In the genomic region with DNA sequence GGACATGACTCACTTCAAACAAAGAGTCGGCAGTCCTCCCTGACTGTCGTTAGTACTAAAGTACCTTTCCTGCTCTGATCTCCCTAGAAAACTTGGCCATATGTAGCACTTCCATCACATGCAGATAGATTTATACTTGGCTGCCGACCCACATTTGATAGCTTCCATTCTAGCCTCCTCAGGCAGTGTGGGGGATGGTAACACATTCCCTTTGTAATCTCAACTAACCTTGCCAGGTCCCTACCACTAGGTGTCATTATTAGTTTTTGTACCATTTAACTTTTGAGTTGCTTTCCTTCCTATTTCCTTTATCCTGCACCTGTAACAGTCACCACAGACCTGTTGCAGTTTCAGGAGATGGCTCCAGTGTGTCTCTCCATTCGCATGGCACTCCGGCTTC, we compare ENCODE assay signal across 15 mouse cellular contexts. TPM values are rescaled to one million over a fixed set of nuclear protein-coding genes. Genes with fewer than 3 reads are reported as not detected.
DNase-seq lines count a peak whose midpoint lies in the region; ATAC-seq and TF ChIP-seq lines count a peak whose summit lies in the region.
"Had no signal": no experiment of that assay in that cellular context is flagged by ENCODE, and none has a peak within 500 bp of the region (broad histone marks: within the 10 kb centered on the region; RNA-seq: fewer than 3 reads in every experiment).

No protein-coding gene starts in this region.

- POLR2A ChIA-PET in Patski (lab: Charles Lee), result no interaction called here

- TF ChIP-seq POLR2A in lung, adult 2 months (IDR thresholded peaks at IDR 0.05; ENCODE audit: borderline replicate concordance, extremely low read depth, low read depth, low read length), result no peak
- no peak for TF ChIP-seq POLR2A in small intestine, adult 2 months (IDR thresholded peaks at IDR 0.05; ENCODE audit: low read depth, low read length)

- H3K27ac ChIP-seq in heart, embryonic 12.5 days (ENCODE audit: poor library complexity, severe bottlenecking), result no peak overlapping the region
- H3K27ac ChIP-seq in small intestine, adult 2 months (ENCODE audit: insufficient read depth, low read depth, low read length), result peak overlapping the region; percentile 42; the same call in 1 of the 2 replicates
- H3K27ac ChIP-seq: hindbrain, embryonic 10.5 days; limb, embryonic 13.5 days; midbrain, embryonic 12.5 days had no signal

- peaks cover 34% of the 10 kb centered on the region for H3K36me3 ChIP-seq in heart, embryonic 12.5 days
- H3K36me3 ChIP-seq in small intestine, adult 2 months (ENCODE audit: control insufficient read depth, insufficient read depth, low read length), result peaks cover 40% of the 10 kb centered on the region

- in situ Hi-C loops in Patski (cut with MboI; ENCODE audit: low pct_unique_long_range_greater_than_20kb), result no loop called here

- DNase-seq in heart, postnatal 10 days, result peak; percentile 10 to 11
- peak; percentile 11 for DNase-seq in lung, postnatal 25 days (ENCODE audit: low spot score)
- no peak for DNase-seq in lung, adult 2 months
- DNase-seq in Patski (ENCODE audit: low read depth, low spot score), result no peak
- no peak for DNase-seq in testis, postnatal 10 days (ENCODE audit: low spot score)
- DNase-seq: cerebellum, adult 9-11 months; gastrocnemius, postnatal 25 days; thymus, postnatal 25 days had no signal

- H3K4me1 ChIP-seq in heart, embryonic 12.5 days (replicated peaks), result peaks cover 13% of the 10 kb centered on the region
- H3K4me1 ChIP-seq in lung, adult 2 months (ENCODE audit: control insufficient read depth, insufficient read depth, low read length), result peaks cover 12% of the 10 kb centered on the region
- peaks cover 7% of the 10 kb centered on the region; the same call in 1 of the 2 replicates for H3K4me1 ChIP-seq in small intestine, adult 2 months (ENCODE audit: control insufficient read depth, insufficient read depth, insufficient read length, low read length)

- H3K9ac ChIP-seq in heart, embryonic 12.5 days, result no peak overlapping the region
- H3K9ac ChIP-seq: limb, embryonic 13.5 days; midbrain, embryonic 12.5 days had no signal

- intact Hi-C loops in heart, postnatal 10 days (cut with DNase I), result no loop called here

- H3K27me3 ChIP-seq in heart, embryonic 12.5 days (replicated peaks), result no peaks in the 10 kb centered on the region
- H3K27me3 ChIP-seq in Patski, result no peaks in the 10 kb centered on the region
- no peaks in the 10 kb centered on the region for H3K27me3 ChIP-seq in small intestine, adult 2 months (ENCODE audit: control insufficient read depth, insufficient read depth, low read length)
- H3K27me3 ChIP-seq: limb, embryonic 13.5 days; midbrain, embryonic 12.5 days had no signal

- WGBS in heart, embryonic 12.5 days, result 65% methylated on average over 5 of the region's 5 CpGs
- WGBS in lung, adult 2 months, result 33% methylated on average over 5 of the region's 5 CpGs
- WGBS in small intestine, adult 2 months, result 28% methylated on average over 5 of the region's 5 CpGs

- no peak for ATAC-seq in heart, embryonic 12.5 days (ENCODE audit: insufficient number of reproducible peaks, low FRiP score)
- ATAC-seq in Patski, result no peak

- H3K9me3 ChIP-seq in heart, embryonic 12.5 days (replicated peaks), result no peaks in the 10 kb centered on the region
- H3K9me3 ChIP-seq: hindbrain, embryonic 10.5 days; limb, embryonic 13.5 days; midbrain, embryonic 12.5 days had no signal

- CTCF ChIA-PET in Patski (lab: Charles Lee), result no interaction called here

- no peak overlapping the region for H3K4me2 ChIP-seq in heart, embryonic 12.5 days
- H3K4me2 ChIP-seq: limb, embryonic 13.5 days; midbrain, embryonic 12.5 days had no signal

- no peak overlapping the region for H3K4me3 ChIP-seq in heart, embryonic 12.5 days
- H3K4me3 ChIP-seq in lung, adult 2 months (replicated peaks; ENCODE audit: extremely low read depth, low read depth, low read length), result no peak overlapping the region
- no peak overlapping the region for H3K4me3 ChIP-seq in small intestine, adult 2 months (ENCODE audit: low read depth, low read length)
- H3K4me3 ChIP-seq: hindbrain, embryonic 10.5 days; limb, embryonic 13.5 days; midbrain, embryonic 12.5 days had no signal

- TF ChIP-seq CTCF in lung, adult 2 months (IDR thresholded peaks at IDR 0.05; ENCODE audit: insufficient read depth, low read length), result no peak
- peak; percentile 58 for TF ChIP-seq CTCF in Patski (IDR thresholded peaks at IDR 0.05)
- TF ChIP-seq CTCF in small intestine, adult 2 months (IDR thresholded peaks at IDR 0.05; ENCODE audit: extremely low read depth, insufficient read length, insufficient replicate concordance, low read depth, low read length), result peak; percentile 13; the same call in 1 of the 2 replicates

RNA-seq across cellular contexts. Expression of a gene that starts 3.2 kb away (rescaled TPM):
- total RNA-seq in heart, postnatal 10 days (2021), result 10 to 100 TPM; 22.8 to 30.6 TPM
- polyA plus RNA-seq in heart, embryonic 12.5 days (2016; fragmentation: Nextera tagmentation; extraction: Ambion mirVana), result 47.5 and 52.8 TPM in 2 replicates
- 11.2 and 20.8 TPM in 2 replicates for polyA plus RNA-seq in lung, adult 2 months (2012; rRNA removed)
- polyA plus RNA-seq in Patski (2021), result 38.3 TPM
- 3.2 and 6.2 TPM in 2 replicates for polyA plus RNA-seq in small intestine, adult 2 months (2012; rRNA removed)

RNA-seq across cellular contexts. Expression of a gene that starts 22.0 kb away (rescaled TPM):
- total RNA-seq in heart, postnatal 10 days (2021), result not detected
- not detected in 2 replicates for polyA plus RNA-seq in heart, embryonic 12.5 days (2016; fragmentation: Nextera tagmentation; extraction: Ambion mirVana)
- polyA plus RNA-seq in lung, adult 2 months (2012; rRNA removed), result 0.06 TPM in 1 of 2 replicates, not detected in the other
- not detected for polyA plus RNA-seq in Patski (2021)
- polyA plus RNA-seq in small intestine, adult 2 months (2012; rRNA removed), result not detected in 2 replicates
- total RNA-seq: gastrocnemius, postnatal 25 days; layer of hippocampus, adult 8-10 months had no signal
- polyA plus RNA-seq: hindbrain, embryonic 10.5 days; limb, embryonic 13.5 days; midbrain, embryonic 12.5 days had no signal

RNA-seq across cellular contexts. Expression of a gene that starts 26.0 kb away (rescaled TPM):
- not detected for total RNA-seq in heart, postnatal 10 days (2021)
- not detected in 2 replicates for polyA plus RNA-seq in heart, embryonic 12.5 days (2016; fragmentation: Nextera tagmentation; extraction: Ambion mirVana)
- not detected in 2 replicates for polyA plus RNA-seq in lung, adult 2 months (2012; rRNA removed)
- polyA plus RNA-seq in Patski (2021), result not detected
- not detected in 2 replicates for polyA plus RNA-seq in small intestine, adult 2 months (2012; rRNA removed)
- total RNA-seq: gastrocnemius, postnatal 25 days; layer of hippocampus, adult 8-10 months had no signal
- polyA plus RNA-seq: hindbrain, embryonic 10.5 days; limb, embryonic 13.5 days; midbrain, embryonic 12.5 days had no signal

RNA-seq across cellular contexts. Expression of a gene that starts 33.7 kb away (rescaled TPM):
- total RNA-seq in heart, postnatal 10 days (2021), result not detected
- polyA plus RNA-seq in heart, embryonic 12.5 days (2016; fragmentation: Nextera tagmentation; extraction: Ambion mirVana), result not detected in 2 replicates
- polyA plus RNA-seq in lung, adult 2 months (2012; rRNA removed), result not detected in 2 replicates
- polyA plus RNA-seq in Patski (2021), result not detected
- not detected in 2 replicates for polyA plus RNA-seq in small intestine, adult 2 months (2012; rRNA removed)
- total RNA-seq: gastrocnemius, postnatal 25 days; neutrophil, adult 5-6 weeks had no signal
- polyA plus RNA-seq: hindbrain, embryonic 10.5 days; limb, embryonic 13.5 days; midbrain, embryonic 12.5 days had no signal

Comparison
In these comparisons a context has a peak if more than half of its experiments do, and no peak if none do; other contexts are left out.
1. DNase-seq: peak in heart, postnatal 10 days (2 of 2) and lung, postnatal 25 days (single experiment); none in lung, adult 2 months (single experiment), Patski (single experiment) and testis, postnatal 10 days (single experiment).